Mouse (Mus musculus) midbrain, postnatal 0 days (tissue): Measurements from ENCODE around the gene Pip5k1b. TPM values are rescaled to one million over a fixed set of nuclear protein-coding genes. Genes with fewer than 3 reads are reported as not detected.

Experiments
- ATAC-seq: fragments of 200-750 bp; cut with Nextera tagmentation; 2 replicates; pipeline ENCODE4 v1.8.0; 2017; ENCODE audit warnings: moderate number of reproducible peaks, mild to moderate bottlenecking, moderate TSS enrichment, moderate library complexity; ENCODE audit not compliant: low FRiP score
- DNase-seq: peaks from one replicate; pipeline ENCODE4 v3.0.0-alpha.2; 2015; ENCODE audit warnings: low spot score
- H3K27ac ChIP-seq: fragments of 300-500 bp; sonication (generic); 2 replicates; pipeline ENCODE4 v1.5.1; 2014; ENCODE audit warnings: low read depth, mild to moderate bottlenecking, low read length, mixed read lengths
- H3K27me3 ChIP-seq: fragments of 300-500 bp; sonication (generic); 2 replicates; pipeline ENCODE4 v1.6.1; 2014; ENCODE audit warnings: low read length, control low read depth, mixed read lengths; ENCODE audit not compliant: insufficient read depth
- H3K36me3 ChIP-seq: fragments of 300-500 bp; sonication (generic); 2 replicates; pipeline ENCODE4 v1.6.1; 2014; ENCODE audit warnings: low read length, control low read depth, mixed read lengths; ENCODE audit not compliant: insufficient read depth
- H3K4me1 ChIP-seq: fragments of 300-500 bp; sonication (generic); 2 replicates; pipeline ENCODE4 v1.6.1; 2014; ENCODE audit warnings: mild to moderate bottlenecking, control low read depth, antibody characterized with exemption, low read length, mixed read lengths; ENCODE audit not compliant: insufficient read depth
- H3K4me2 ChIP-seq: fragments of 300-500 bp; sonication (generic); 2 replicates; pipeline ENCODE4 v1.6.1; 2014; ENCODE audit warnings: low read depth, mild to moderate bottlenecking, low read length, mixed read lengths; ENCODE audit not compliant: poor library complexity, severe bottlenecking
- H3K4me3 ChIP-seq: fragments of 300-500 bp; sonication (generic); 2 replicates; pipeline ENCODE4 v1.5.1; 2014; ENCODE audit warnings: low read depth, mild to moderate bottlenecking, low read length, moderate library complexity
- H3K9ac ChIP-seq: fragments of 300-500 bp; sonication (generic); replicated peaks from 2 replicates; pipeline ENCODE4 v1.6.1; 2014; ENCODE audit warnings: mild to moderate bottlenecking, low read length, moderate library complexity, mixed read lengths; ENCODE audit not compliant: poor library complexity, severe bottlenecking
- H3K9me3 ChIP-seq: fragments of 300-500 bp; sonication (generic); 2 replicates; pipeline ENCODE4 v1.6.1; 2016; ENCODE audit warnings: low read length, control low read depth
- CTCF ChIP-seq: IDR thresholded peaks from 2 replicates; pipeline ENCODE4 v1.5.1; 2016; ENCODE audit warnings: antibody characterized with exemption, mild to moderate bottlenecking
- WGBS: fragments of 180-500 bp; shearing (Covaris S2); extraction: QIAGEN DNeasy Blood & Tissue Kit; methylation state at CpG from one replicate; pipeline ENCODE4 v1.1.7; 2014; 5-methylcytosine and 5-hydroxymethylcytosine counted together
- polyA plus RNA-seq: library from polyadenylated mRNA; unstranded; fragments of >200 nt; fragmentation: Nextera tagmentation; extraction: Ambion mirVana; gene quantifications from 2 replicates; pipeline ENCODE4 v1.2.1, GENCODE M21; 2015
- total RNA-seq: library from RNA; depleted of rRNA; stranded (reverse); fragments of >200 nt; gene quantifications from 2 replicates; pipeline ENCODE4 v1.2.3, GENCODE M21; 2014

The Pip5k1b gene
- total and polyA plus RNA-seq, 2 experiments from 2014 or later: 0.86 to 3.0 TPM

GRCm38 (mm10) chr19:24452441-24452898 lies 103.2 kb downstream of the Pip5k1b start:
- Histone ChIP-seq H3K36me3 (no peaks in the 10 kb centered on the region), H3K4me2 (no peak overlapping the region), H3K27ac (no peak overlapping the region), H3K9me3 (no peaks in the 10 kb centered on the region), H3K9ac (no peak overlapping the region), H3K27me3 (no peaks in the 10 kb centered on the region), H3K4me1 (no peaks in the 10 kb centered on the region), H3K4me3 (no peak overlapping the region)
- DNase-seq: peak; percentile 58
- TF ChIP-seq CTCF: no peak
- WGBS: 19% methylated on average over 3 of the region's 3 CpGs
- ATAC-seq: peak; percentile 79

DNA sequence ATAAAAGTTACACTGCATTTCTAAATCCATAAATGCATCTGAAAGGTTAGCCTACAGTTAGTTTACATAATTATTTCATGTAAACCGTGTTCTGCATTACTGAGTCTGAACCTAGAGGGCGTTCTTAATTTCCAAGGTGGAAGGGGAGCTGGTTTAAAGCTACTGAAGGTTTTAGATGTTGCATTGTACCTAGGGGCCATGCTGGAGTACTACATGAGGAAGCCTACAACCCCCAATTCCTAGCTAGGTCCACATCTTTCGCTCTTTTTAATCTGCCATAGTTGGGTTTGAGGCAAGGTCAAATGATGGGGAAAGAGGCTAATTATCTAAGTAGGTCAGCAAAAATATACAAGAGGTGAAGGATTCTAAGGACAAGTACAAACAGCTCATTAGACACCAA lies 104.0 kb downstream of the Pip5k1b start:
- H3K9me3 ChIP-seq: no peaks in the 10 kb centered on the region
- no peaks in the 10 kb centered on the region for H3K27me3 ChIP-seq
- no peak overlapping the region for H3K4me2 ChIP-seq
- ATAC-seq: no peak
- H3K27ac ChIP-seq: 0 out of 2 replicates have a peak overlapping the region, but pooled peaks have one; percentile 20
- DNase-seq: no peak
- WGBS: 83% methylated on average over 3 of the region's 3 CpGs
- TF ChIP-seq CTCF: no peak
- H3K4me3 ChIP-seq: no peak overlapping the region
- no peaks in the 10 kb centered on the region for H3K36me3 ChIP-seq
- no peaks in the 10 kb centered on the region for H3K4me1 ChIP-seq
- H3K9ac ChIP-seq: no peak overlapping the region

GRCm38 (mm10) chr19:24450740-24451139 lies 104.9 kb downstream of the Pip5k1b start:
- H3K4me2 ChIP-seq: no peak overlapping the region
- DNase-seq (no peak), ATAC-seq (no peak)
- H3K27me3 ChIP-seq: no peaks in the 10 kb centered on the region
- no peaks in the 10 kb centered on the region for H3K4me1 ChIP-seq
- no peak overlapping the region for H3K27ac ChIP-seq
- WGBS: 94% methylated on average over 8 of the region's 8 CpGs
- no peaks in the 10 kb centered on the region for H3K9me3 ChIP-seq
- TF ChIP-seq CTCF: no peak
- no peak overlapping the region for H3K4me3 ChIP-seq
- H3K36me3 ChIP-seq: no peaks in the 10 kb centered on the region
- H3K9ac ChIP-seq: no peak overlapping the region

DNA sequence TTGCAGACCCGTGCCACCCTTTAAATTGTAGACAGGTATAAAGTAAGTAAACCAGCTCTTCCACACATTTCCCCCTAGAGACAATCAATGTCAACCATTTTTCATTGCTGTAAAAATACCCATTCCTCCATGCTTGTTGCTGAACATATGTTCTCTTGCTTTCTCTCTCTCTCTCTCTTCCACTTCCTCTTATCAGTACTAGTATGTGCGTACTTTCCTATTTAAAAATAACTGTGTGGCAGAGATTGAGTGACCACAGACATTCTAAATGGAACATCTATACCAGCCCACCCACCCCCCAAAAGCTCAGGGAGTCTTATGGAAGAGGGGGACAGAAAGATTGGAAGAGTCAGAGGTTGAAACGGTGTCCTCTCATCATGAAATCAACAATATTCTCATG lies 111.3 kb downstream of the Pip5k1b start:
- Histone ChIP-seq H3K4me3 (no peak overlapping the region), H3K4me1 (no peaks in the 10 kb centered on the region), H3K36me3 (no peaks in the 10 kb centered on the region), H3K27me3 (no peaks in the 10 kb centered on the region), H3K9ac (no peak overlapping the region), H3K9me3 (peaks cover 4% of the 10 kb centered on the region; the same call in 1 of the 2 replicates), H3K4me2 (no peak overlapping the region), H3K27ac (no peak overlapping the region)
- TF ChIP-seq CTCF: no peak
- DNase-seq (no peak), ATAC-seq (no peak)
- WGBS: 94% methylated on average over 3 of the region's 3 CpGs

DNA sequence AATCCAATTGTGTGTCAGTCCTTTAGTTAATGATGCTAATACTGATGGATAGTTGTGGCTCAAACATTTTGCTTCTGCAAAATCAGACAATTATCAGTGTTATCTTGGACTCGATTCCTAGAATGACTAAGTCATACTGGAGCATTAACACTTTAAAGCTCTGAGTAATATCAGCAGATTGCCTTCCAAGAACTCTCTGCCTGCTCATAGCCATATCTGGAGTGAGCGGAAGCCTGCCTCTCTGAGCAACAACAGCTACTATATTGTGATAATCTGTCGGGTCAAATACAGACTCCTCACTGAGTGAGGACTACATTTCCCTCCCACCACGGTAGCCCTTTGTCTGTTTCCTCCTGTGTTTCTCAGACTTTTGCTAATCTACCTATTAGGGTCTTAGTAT lies 116.0 kb downstream of the Pip5k1b start:
- H3K9ac ChIP-seq: no peak overlapping the region
- ATAC-seq (no peak), DNase-seq (no peak)
- H3K4me3 ChIP-seq: no peak overlapping the region
- H3K9me3 ChIP-seq: peaks cover 4% of the 10 kb centered on the region; the same call in 1 of the 2 replicates
- no peaks in the 10 kb centered on the region for H3K27me3 ChIP-seq
- no peak for TF ChIP-seq CTCF
- no peaks in the 10 kb centered on the region for H3K36me3 ChIP-seq
- H3K4me1 ChIP-seq: no peaks in the 10 kb centered on the region
- 63% methylated on average over 4 of the region's 4 CpGs for WGBS
- H3K27ac ChIP-seq: no peak overlapping the region
- H3K4me2 ChIP-seq: no peak overlapping the region

DNA sequence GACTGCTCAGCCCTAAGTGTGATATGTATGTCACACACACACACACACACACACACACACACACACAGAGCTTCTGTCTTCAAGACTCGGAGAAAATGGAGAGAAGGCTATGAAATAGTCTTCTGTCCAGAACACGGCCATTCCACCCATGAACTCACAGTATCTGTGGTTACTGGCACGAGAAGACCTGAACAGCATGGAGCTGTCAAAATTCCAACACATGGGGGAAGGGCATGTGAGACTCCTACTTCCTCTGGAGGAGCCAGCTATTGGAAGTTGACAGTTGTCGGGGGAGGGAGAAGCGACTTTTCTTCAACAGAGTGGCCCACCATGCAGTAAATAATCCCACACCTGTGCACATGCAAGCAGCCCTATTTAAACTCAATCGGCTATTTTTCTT lies 121.4 kb downstream of the Pip5k1b start:
- Histone ChIP-seq H3K27ac (no peak overlapping the region), H3K4me3 (no peak overlapping the region), H3K4me2 (no peak overlapping the region), H3K4me1 (no peaks in the 10 kb centered on the region), H3K9me3 (no peaks in the 10 kb centered on the region), H3K27me3 (no peaks in the 10 kb centered on the region), H3K9ac (no peak overlapping the region), H3K36me3 (no peaks in the 10 kb centered on the region)
- TF ChIP-seq CTCF: no peak
- ATAC-seq (no peak), DNase-seq (no peak)
- WGBS: 88% methylated on average over 6 of the region's 6 CpGs
